Comparison of ENCODE assay signal across 27 mouse cellular contexts in genomic region chr6:125267469-125267868, GRCm38 (mm10). TPM values are rescaled to one million over a fixed set of nuclear protein-coding genes. Genes with fewer than 3 reads are reported as not detected.
DNase-seq lines count a peak whose midpoint lies in the region; ATAC-seq and TF ChIP-seq lines count a peak whose summit lies in the region.
"Had no signal": no experiment of that assay in that cellular context is flagged by ENCODE, and none has a peak within 500 bp of the region (broad histone marks: within the 10 kb centered on the region; RNA-seq: fewer than 3 reads in every experiment).

No protein-coding gene starts in this region.

- no peak overlapping the region for H3K27ac ChIP-seq in midbrain, embryonic 11.5 days (ENCODE audit: low read depth, low read length)
- H3K27ac ChIP-seq in midbrain, postnatal 0 days (ENCODE audit: low read depth, low read length) = no peak overlapping the region

- no peaks in the 10 kb centered on the region for H3K27me3 ChIP-seq in midbrain, embryonic 11.5 days (ENCODE audit: control insufficient read depth, insufficient read depth, low read length)
- H3K27me3 ChIP-seq in midbrain, postnatal 0 days (ENCODE audit: insufficient read depth, low read length) = no peaks in the 10 kb centered on the region
- H3K27me3 ChIP-seq: Patski had no signal

- no peaks in the 10 kb centered on the region for H3K9me3 ChIP-seq in midbrain, embryonic 11.5 days (ENCODE audit: control insufficient read depth, low read length)
- H3K9me3 ChIP-seq in midbrain, postnatal 0 days (ENCODE audit: low read length) = no peaks in the 10 kb centered on the region
- H3K9me3 ChIP-seq: G1E had no signal

- H3K9ac ChIP-seq in midbrain, embryonic 11.5 days (ENCODE audit: low read length) = no peak overlapping the region
- H3K9ac ChIP-seq in midbrain, postnatal 0 days (replicated peaks; ENCODE audit: low read length, poor library complexity, severe bottlenecking) = no peak overlapping the region

- TF ChIP-seq CTCF in midbrain, postnatal 0 days (IDR thresholded peaks at IDR 0.05) = no peak

- ATAC-seq in CD4-positive, CD25-positive, alpha-beta regulatory T cell, adult 4 months = no peak
- ATAC-seq in midbrain, embryonic 11.5 days (ENCODE audit: low FRiP score) = no peak
- ATAC-seq in midbrain, postnatal 0 days (ENCODE audit: low FRiP score) = no peak
- ATAC-seq: activated CD4-positive, CD25-positive, alpha-beta regulatory T cell, adult 4 months; Patski had no signal

- H3K4me1 ChIP-seq in midbrain, embryonic 11.5 days (ENCODE audit: control insufficient read depth, insufficient read depth, low read length) = no peaks in the 10 kb centered on the region
- H3K4me1 ChIP-seq in midbrain, postnatal 0 days (ENCODE audit: insufficient read depth, low read length) = no peaks in the 10 kb centered on the region

- no peak overlapping the region for H3K4me2 ChIP-seq in midbrain, embryonic 11.5 days
- no peak overlapping the region for H3K4me2 ChIP-seq in midbrain, postnatal 0 days (ENCODE audit: low read depth, low read length, poor library complexity, severe bottlenecking)

- DNase-seq in CD4-positive, CD25-positive, alpha-beta regulatory T cell, adult 2 months (ENCODE audit: low read depth, low spot score) = peak; percentile 43
- DNase-seq in midbrain, embryonic 11.5 days (ENCODE audit: low spot score, missing footprints) = peak; percentile 23
- no peak for DNase-seq in midbrain, postnatal 0 days (ENCODE audit: low spot score)
- peak; percentile 55 for DNase-seq in induced T-regulatory cell, adult 2 months (ENCODE audit: low read depth)
- peak; percentile 52 for DNase-seq in naive thymus-derived CD4-positive, alpha-beta T cell, adult 2 months (ENCODE audit: low read depth)
- no peak for DNase-seq in adrenal gland, postnatal 4 days (ENCODE audit: low spot score in 2 of 2)
- DNase-seq in urinary bladder, postnatal 25 days (ENCODE audit: low spot score) = no peak
- DNase-seq: adrenal gland, adult 2 months; adrenal gland, adult 8-10 months; adrenal gland, postnatal 10 days; adrenal gland, postnatal 14 days; adrenal gland, postnatal 25 days; adrenal gland, postnatal 36 days; B cell, adult 2 months; cerebellum, adult 11 months; cerebellum, adult 11-12 months; cerebellum, adult 18-20 months; cerebellum, adult 2 months; cerebellum, adult 8-10 months had no signal

- no peaks in the 10 kb centered on the region for H3K36me3 ChIP-seq in midbrain, embryonic 11.5 days (ENCODE audit: control insufficient read depth, insufficient read depth, low read length)
- no peaks in the 10 kb centered on the region for H3K36me3 ChIP-seq in midbrain, postnatal 0 days (ENCODE audit: insufficient read depth, low read length)
- H3K36me3 ChIP-seq: G1E had no signal

- no peak overlapping the region for H3K4me3 ChIP-seq in midbrain, embryonic 11.5 days (ENCODE audit: low read depth, low read length)
- H3K4me3 ChIP-seq in midbrain, postnatal 0 days (ENCODE audit: low read depth, low read length) = no peak overlapping the region

- WGBS in midbrain, embryonic 11.5 days = 84% methylated on average over 3 of the region's 3 CpGs
- WGBS in midbrain, postnatal 0 days = 81% methylated on average over 3 of the region's 3 CpGs

RNA-seq across cellular contexts. Expression of gene Tuba3a, which starts 18.4 kb away (rescaled TPM):
- polyA plus RNA-seq in CD4-positive, CD25-positive, alpha-beta regulatory T cell, adult 4 months (2017; shearing (Covaris generic)) = 1 to 10 TPM; 1.9 to 2.3 TPM
- polyA plus RNA-seq in midbrain, embryonic 11.5 days (2014; fragmentation: Nextera tagmentation; extraction: Ambion mirVana) = 0.08 TPM in 1 of 2 replicates, not detected in the other
- not detected in 2 replicates for total RNA-seq in midbrain, postnatal 0 days (2014; rRNA removed)
- polyA plus RNA-seq in midbrain, postnatal 0 days (2015; fragmentation: Nextera tagmentation; extraction: Ambion mirVana) = not detected in 2 replicates
- total RNA-seq in adrenal gland, postnatal 4 days (2021) = not detected
- total RNA-seq: adrenal gland, adult 18-20 months; adrenal gland, adult 2 months; adrenal gland, adult 8-10 months; adrenal gland, postnatal 10 days; adrenal gland, postnatal 14 days; adrenal gland, postnatal 25 days; adrenal gland, postnatal 36 days; CH12.LX; G1E; MEL had no signal
- polyA plus RNA-seq: adrenal gland, adult 2 months; brain, embryonic 14.5 days; cerebellum, adult 2 months; G1E; Patski had no signal

RNA-seq across cellular contexts. Expression of gene Cd27, which starts 30.7 kb away (rescaled TPM):
- 100 to 1,000 TPM; 638 to 724 TPM for polyA plus RNA-seq in CD4-positive, CD25-positive, alpha-beta regulatory T cell, adult 4 months (2017; shearing (Covaris generic))
- polyA plus RNA-seq in midbrain, embryonic 11.5 days (2014; fragmentation: Nextera tagmentation; extraction: Ambion mirVana) = 0.62 and 0.93 TPM in 2 replicates
- total RNA-seq in midbrain, postnatal 0 days (2014; rRNA removed) = not detected in 2 replicates
- polyA plus RNA-seq in midbrain, postnatal 0 days (2015; fragmentation: Nextera tagmentation; extraction: Ambion mirVana) = 0.70 TPM in 1 of 2 replicates, not detected in the other
- total RNA-seq in adrenal gland, postnatal 4 days (2021) = under 1 TPM; 0.36 to 0.68 TPM
- total RNA-seq: CH12.LX, MEL had no signal
- polyA plus RNA-seq: cerebellum, adult 2 months; G1E had no signal

RNA-seq across cellular contexts. Expression of gene Tapbpl, which starts 35.8 kb away (rescaled TPM):
- polyA plus RNA-seq in CD4-positive, CD25-positive, alpha-beta regulatory T cell, adult 4 months (2017; shearing (Covaris generic)) = 100 to 1,000 TPM in 1 of 2 experiments, 10 to 100 TPM in 1; 88.2 to 156 TPM
- 1.2 and 1.6 TPM in 2 replicates for polyA plus RNA-seq in midbrain, embryonic 11.5 days (2014; fragmentation: Nextera tagmentation; extraction: Ambion mirVana)
- total RNA-seq in midbrain, postnatal 0 days (2014; rRNA removed) = 4.7 and 6.2 TPM in 2 replicates
- polyA plus RNA-seq in midbrain, postnatal 0 days (2015; fragmentation: Nextera tagmentation; extraction: Ambion mirVana) = 9.0 and 9.7 TPM in 2 replicates
- 10 to 100 TPM; 10.2 to 11.3 TPM for total RNA-seq in adrenal gland, postnatal 4 days (2021)

RNA-seq across cellular contexts. Expression of gene Ltbr, which starts 46.2 kb away (rescaled TPM):
- polyA plus RNA-seq in CD4-positive, CD25-positive, alpha-beta regulatory T cell, adult 4 months (2017; shearing (Covaris generic)) = under 1 TPM in 1 of 2 experiments, not detected in 1; 0.28 TPM
- polyA plus RNA-seq in midbrain, embryonic 11.5 days (2014; fragmentation: Nextera tagmentation; extraction: Ambion mirVana) = 18.0 and 19.7 TPM in 2 replicates
- 24.4 TPM in 2 replicates for total RNA-seq in midbrain, postnatal 0 days (2014; rRNA removed)
- 14.5 and 15.7 TPM in 2 replicates for polyA plus RNA-seq in midbrain, postnatal 0 days (2015; fragmentation: Nextera tagmentation; extraction: Ambion mirVana)
- total RNA-seq in adrenal gland, postnatal 4 days (2021) = 10 to 100 TPM; 88.9 to 89.8 TPM
- total RNA-seq: CH12.LX, G1E had no signal
- polyA plus RNA-seq: activated CD4-positive, CD25-positive, alpha-beta regulatory T cell, adult 4 months; G1E had no signal

RNA-seq across cellular contexts. Expression of gene Vamp1, which starts 52.1 kb away (rescaled TPM):
- 10 to 100 TPM; 17.0 to 28.4 TPM for polyA plus RNA-seq in CD4-positive, CD25-positive, alpha-beta regulatory T cell, adult 4 months (2017; shearing (Covaris generic))
- polyA plus RNA-seq in midbrain, embryonic 11.5 days (2014; fragmentation: Nextera tagmentation; extraction: Ambion mirVana) = 1.3 and 1.4 TPM in 2 replicates
- 42.7 and 47.6 TPM in 2 replicates for total RNA-seq in midbrain, postnatal 0 days (2014; rRNA removed)
- polyA plus RNA-seq in midbrain, postnatal 0 days (2015; fragmentation: Nextera tagmentation; extraction: Ambion mirVana) = 40.5 and 46.0 TPM in 2 replicates
- total RNA-seq in adrenal gland, postnatal 4 days (2021) = 10 to 100 TPM; 42.5 to 44.0 TPM

Comparison
In these comparisons a context has a peak if more than half of its experiments do, and no peak if none do; other contexts are left out.
1. DNase-seq: peak in CD4-positive, CD25-positive, alpha-beta regulatory T cell, adult 2 months (single experiment), midbrain, embryonic 11.5 days (single experiment), induced T-regulatory cell, adult 2 months (single experiment) and naive thymus-derived CD4-positive, alpha-beta T cell, adult 2 months (single experiment); none in midbrain, postnatal 0 days (single experiment), adrenal gland, postnatal 4 days (0 of 2) and urinary bladder, postnatal 25 days (single experiment).
2. RNA of gene Cd27, which starts 30.7 kb away (polyA plus RNA-seq): 638 to 724 TPM in CD4-positive, CD25-positive, alpha-beta regulatory T cell, adult 4 months; 0.62 to 0.93 TPM in midbrain, embryonic 11.5 days and 0.70 TPM in midbrain, postnatal 0 days; every median in the first group is over 100 times any median in the second.